Mouse (Mus musculus): ENCODE measurements around the gene Col6a4.

Gene Col6a4

DNA sequence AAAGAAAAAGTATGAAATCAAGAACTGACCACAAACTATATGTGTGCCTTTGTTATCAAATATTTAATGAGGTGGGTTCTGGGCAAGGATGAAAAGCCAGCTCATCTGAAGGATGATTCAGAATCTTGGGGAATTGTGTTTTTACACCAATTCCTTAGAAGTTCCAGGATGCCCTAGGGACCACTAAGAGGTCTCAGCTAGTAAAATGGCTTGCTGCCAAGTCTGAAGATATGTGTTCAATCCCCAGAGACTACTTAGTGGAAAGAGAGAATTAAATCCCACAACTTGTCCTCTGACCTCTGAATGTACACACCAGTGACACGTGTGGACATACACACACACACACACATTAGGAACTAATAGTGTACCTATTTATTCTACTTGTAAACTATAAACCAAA, 137.5 kb downstream of the Col6a4 start:
- DNase-seq (ENCODE audit: low read depth) = no peak

DNA sequence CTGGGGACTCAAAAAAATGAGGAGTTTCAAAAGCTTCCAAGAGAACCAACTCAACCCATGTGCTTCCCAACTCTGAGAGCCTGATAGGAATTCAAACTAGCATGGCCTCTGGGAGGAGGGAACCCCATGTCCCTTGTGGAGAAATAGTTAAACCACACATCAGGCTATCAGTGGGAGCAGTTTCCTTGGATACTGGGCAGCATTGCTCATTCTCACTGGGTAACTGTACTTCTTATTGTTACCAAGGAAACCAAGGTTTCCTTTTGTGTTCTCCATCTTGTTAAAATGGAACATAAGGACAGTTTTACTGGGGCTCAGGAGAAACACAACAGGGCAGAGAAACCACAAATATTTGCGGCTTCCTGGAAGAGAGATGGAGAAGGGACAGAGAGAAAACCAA, 146.8 kb downstream of the Col6a4 start:
- DNase-seq (ENCODE audit: low read depth) = no peak

DNA sequence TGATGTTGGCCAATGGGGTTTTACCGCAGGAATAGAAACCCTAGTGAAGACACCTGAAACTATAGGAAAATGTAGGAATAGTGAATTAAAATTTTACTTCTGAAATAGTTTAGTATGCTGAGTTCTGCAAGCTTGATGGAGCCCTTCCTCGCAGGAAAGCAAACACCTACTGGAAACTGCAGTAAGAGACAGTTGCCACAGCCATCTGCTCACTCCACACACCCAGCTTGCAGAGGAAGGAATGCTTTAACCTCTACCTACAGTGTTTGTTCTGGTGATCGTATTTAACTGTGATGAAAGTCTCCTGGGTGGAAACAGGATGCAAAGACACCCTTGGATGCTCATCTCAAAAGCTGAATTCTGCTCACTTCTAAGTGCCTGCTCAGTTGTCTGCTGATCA, 149.0 kb downstream of the Col6a4 start:
- DNase-seq (ENCODE audit: low read depth) = no peak

Data from naive thymus-derived CD4-positive, alpha-beta T cell, adult 2 months (primary cell).